Mouse (Mus musculus) ZHBTc4 (cell line): ENCODE results near the gene Setx.
A peak's percentile ranks its signal among the peaks of the same experiment; 100 is the strongest.

Source experiments
- DNase-seq: peaks from one replicate; pipeline ENCODE4 v3.0.0-alpha.2; 2011; ENCODE audit warnings: low read depth, low spot score

The Setx gene

GRCm38 (mm10) chr2:29135161-29135560 is 11.2 kb downstream of the Setx start:
- DNase-seq, result no peak

- peak; percentile 78 for DNase-seq
Observed at GRCm38 (mm10) chr2:29151941-29152340, 28.0 kb downstream of the Setx start.

- DNase-seq, result no peak
Observed at GRCm38 (mm10) chr2:29168067-29168466, 44.1 kb downstream of the Setx start.

- no peak for DNase-seq
Observed at GRCm38 (mm10) chr2:29174887-29175286, 50.9 kb downstream of the Setx start.

GRCm38 (mm10) chr2:29179810-29180209 is 55.8 kb downstream of the Setx start:
- no peak for DNase-seq

- no peak for DNase-seq
Observed at GRCm38 (mm10) chr2:29181111-29181510, 57.1 kb downstream of the Setx start.

GRCm38 (mm10) chr2:29183266-29183924 is 59.4 kb downstream of the Setx start:
- no peak for DNase-seq

GRCm38 (mm10) chr2:29186209-29186608 is 62.2 kb downstream of the Setx start:
- DNase-seq, result no peak

GRCm38 (mm10) chr2:29190392-29190791 is 66.4 kb downstream of the Setx start:
- no peak for DNase-seq

GRCm38 (mm10) chr2:29191216-29192215 is 67.5 kb downstream of the Setx start:
- DNase-seq, result no peak

GRCm38 (mm10) chr2:29192629-29193278 is 68.8 kb downstream of the Setx start:
- DNase-seq, result no peak

GRCm38 (mm10) chr2:29193819-29194546 is 70.0 kb downstream of the Setx start:
- no peak for DNase-seq

- peak; percentile 79 for DNase-seq
Observed at GRCm38 (mm10) chr2:29194547-29195463, 70.8 kb downstream of the Setx start.

GRCm38 (mm10) chr2:29196844-29197243 is 72.9 kb downstream of the Setx start:
- no peak for DNase-seq

- no peak for DNase-seq
Observed at GRCm38 (mm10) chr2:29198446-29198845, 74.5 kb downstream of the Setx start.

GRCm38 (mm10) chr2:29199909-29200308 is 75.9 kb downstream of the Setx start:
- peak; percentile 56 for DNase-seq

GRCm38 (mm10) chr2:29201223-29201955 is 77.4 kb downstream of the Setx start:
- no peak for DNase-seq

GRCm38 (mm10) chr2:29206156-29206555 is 82.2 kb downstream of the Setx start:
- no peak for DNase-seq

GRCm38 (mm10) chr2:29216286-29217012 is 92.5 kb downstream of the Setx start:
- DNase-seq, result peak; percentile 49
